Mouse (Mus musculus) NIH3T3 (cell line): ENCODE data around the gene BC024978.
A peak's percentile ranks its signal among the peaks of the same experiment; 100 is the strongest.

Experiments
- DNase-seq: peaks from one replicate; pipeline ENCODE4 v3.0.0-alpha.2; 2012; ENCODE audit warnings: low read depth

The BC024978 gene

DNA sequence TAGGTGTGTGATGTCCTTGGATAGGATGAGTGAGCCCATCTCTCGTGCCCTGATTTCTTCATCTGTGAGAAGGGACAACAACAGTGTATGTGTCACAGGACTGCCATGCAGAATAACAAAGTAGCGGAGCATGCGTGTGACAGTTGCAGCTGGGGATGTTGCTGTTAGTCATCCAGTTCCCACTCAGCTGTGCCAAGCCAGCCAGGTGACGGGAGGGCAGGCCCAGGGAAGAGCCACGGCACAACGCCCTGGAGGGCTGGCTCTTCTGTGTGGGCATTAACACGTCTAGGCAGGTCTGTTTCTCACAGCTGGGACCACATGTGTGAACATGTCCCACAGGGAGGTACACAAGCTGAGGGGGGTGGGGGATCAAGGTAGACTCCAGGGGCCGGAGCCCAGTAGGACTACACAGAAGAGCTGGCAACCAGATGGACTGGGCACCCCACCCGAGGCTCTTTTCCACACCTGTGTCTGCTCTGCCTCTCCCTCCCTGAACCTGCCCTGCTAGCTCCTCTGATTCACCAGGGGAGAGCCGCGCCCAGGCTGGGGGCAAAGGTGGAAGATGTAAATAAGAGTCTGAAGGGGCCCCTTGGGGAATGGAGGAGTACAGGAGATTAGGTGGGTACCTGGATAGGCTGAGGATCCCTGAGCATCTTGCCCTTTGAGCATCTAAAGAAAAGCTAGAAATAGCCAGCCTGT lies 29.4 kb downstream of the BC024978 start:
- DNase-seq: no peak

GRCm38 (mm10) chr7:27227276-27227675 lies 31.7 kb downstream of the BC024978 start:
- DNase-seq: no peak

DNA sequence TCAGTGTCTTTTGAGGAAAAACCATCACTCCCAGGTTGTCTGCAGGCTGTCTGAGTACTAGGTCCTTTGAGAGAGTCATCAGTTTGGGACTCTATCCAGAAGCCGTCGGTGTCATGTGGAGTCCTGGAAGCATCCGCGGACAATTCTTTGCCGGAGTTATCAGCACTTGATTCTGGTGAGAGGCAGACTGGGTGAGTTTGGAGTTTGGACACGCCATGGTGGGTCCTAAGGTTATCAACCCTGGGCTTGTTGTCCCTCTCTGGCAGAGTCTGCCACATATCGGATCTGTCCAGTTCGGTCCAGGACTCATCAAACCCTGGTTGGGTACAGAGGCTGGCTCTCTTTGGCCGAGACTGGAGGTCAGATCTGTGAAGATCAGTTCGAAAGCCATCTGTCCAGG lies 32.1 kb downstream of the BC024978 start:
- peak; percentile 50 for DNase-seq

GRCm38 (mm10) chr7:27228281-27228821 lies 32.8 kb downstream of the BC024978 start, which contains the start of gene Itpkc:
Itpkc (minus strand) TSS chr7:27228661.
- DNase-seq: peak; percentile 96

- no peak for DNase-seq
Observed at GRCm38 (mm10) chr7:27228865-27229264, 33.3 kb downstream of the BC024978 start.

GRCm38 (mm10) chr7:27230781-27231180 lies 35.2 kb downstream of the BC024978 start:
- no peak for DNase-seq

GRCm38 (mm10) chr7:27231693-27232331 lies 36.2 kb downstream of the BC024978 start:
- DNase-seq: peak; percentile 88

- DNase-seq: peak; percentile 92
Observed at GRCm38 (mm10) chr7:27232781-27233281, 37.2 kb downstream of the BC024978 start, which contains the start of gene Coq8b. Coq8b (plus strand) TSS chr7:27233023.

DNA sequence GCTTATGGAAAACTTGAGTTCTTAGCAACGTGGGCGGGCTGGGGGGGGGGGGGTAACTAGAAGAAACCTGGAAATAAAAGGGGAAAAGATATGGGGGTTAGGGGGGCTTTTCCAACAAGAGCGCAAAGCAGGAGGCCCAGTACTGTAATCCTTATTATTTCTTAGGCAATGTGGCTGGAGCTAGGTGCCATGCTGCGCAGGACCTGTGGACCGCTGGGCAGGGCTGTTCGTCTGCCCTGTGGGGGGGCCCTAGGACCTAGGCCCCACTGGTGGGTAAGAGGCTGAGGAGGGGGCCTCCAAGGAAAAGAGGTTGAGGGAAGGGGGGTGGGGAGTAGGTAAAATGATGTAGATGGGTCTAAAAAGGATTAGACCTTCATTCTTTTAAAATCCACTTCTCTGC lies 37.7 kb downstream of the BC024978 start:
- DNase-seq: no peak

DNA sequence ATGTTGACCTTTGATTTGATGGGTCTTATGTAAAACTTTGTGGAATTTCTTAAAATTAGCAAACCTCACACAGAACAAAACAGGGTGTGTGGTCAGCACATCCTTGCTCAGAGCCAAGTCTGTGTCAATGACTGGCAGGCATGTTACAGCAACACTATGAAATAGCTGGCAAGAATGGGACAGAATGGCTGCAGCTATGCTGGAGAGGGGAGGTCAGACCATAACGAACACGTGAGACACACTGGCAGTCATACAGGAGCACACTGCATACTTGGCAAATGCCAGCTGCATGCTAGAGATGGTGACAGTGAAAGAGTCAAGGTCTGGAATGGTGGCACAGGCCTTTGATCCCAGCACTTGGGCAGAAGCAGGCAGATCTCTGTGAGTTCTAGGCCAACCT lies 40.1 kb downstream of the BC024978 start:
- DNase-seq: no peak

GRCm38 (mm10) chr7:27237527-27237926 lies 41.9 kb downstream of the BC024978 start:
- DNase-seq: peak; percentile 19

DNA sequence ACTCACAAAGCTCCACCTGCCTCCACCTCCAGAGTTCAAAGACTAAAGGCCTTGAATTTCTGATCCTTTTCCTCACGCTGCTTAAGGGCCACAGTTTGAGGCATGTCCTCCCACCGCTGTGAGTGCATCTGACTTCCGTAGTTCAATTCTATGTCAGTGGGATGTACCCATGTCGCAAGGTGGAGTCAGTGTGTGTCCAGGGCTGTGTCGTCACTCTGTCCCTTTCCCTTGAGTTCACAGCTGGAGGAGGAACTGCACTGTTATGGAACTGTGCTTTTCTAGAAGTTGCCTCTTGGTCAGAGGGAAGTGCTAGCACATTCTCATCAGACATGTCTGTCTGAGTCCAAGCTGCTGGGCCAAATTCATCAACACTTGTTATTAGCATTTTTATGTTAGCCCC lies 43.0 kb downstream of the BC024978 start:
- no peak for DNase-seq

DNA sequence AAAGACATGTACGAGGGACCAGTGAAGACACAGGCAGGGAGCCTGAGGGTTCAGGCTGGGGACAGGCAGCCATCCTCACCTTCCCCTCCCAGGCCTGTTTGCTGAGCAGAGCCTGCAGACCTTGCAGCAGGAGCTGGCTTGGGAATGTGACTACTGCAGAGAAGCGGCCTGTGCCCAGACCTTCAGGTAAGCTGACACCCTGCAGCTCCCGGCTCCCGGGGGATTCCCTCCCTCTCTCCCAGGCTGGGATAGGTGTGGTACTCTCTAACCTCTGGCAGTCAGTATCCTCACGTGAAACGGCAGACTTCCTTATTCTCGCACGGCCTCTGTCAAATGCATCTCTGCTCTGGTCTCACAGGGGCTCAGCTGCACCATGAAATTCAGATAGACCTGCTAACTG lies 47.6 kb downstream of the BC024978 start:
- no peak for DNase-seq

DNA sequence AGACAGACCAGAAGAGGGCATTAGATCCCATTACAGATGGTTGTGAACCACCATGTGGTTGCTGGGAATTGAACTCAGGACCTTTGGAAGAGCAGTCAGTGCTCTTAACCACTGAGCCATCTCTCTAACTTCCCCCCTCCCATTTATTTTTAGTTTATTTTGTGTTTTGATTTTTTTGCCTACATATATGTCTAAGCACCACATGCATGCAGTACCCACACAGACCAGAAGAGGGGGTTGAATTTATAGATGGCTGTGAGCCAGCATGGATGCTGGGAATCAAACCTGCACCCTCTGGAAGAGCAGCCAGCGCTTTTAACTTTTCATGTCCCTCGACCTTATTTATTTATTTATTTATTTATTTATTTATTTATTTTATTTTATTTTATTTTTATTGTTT lies 48.5 kb downstream of the BC024978 start:
- peak; percentile 34 for DNase-seq

GRCm38 (mm10) chr7:27249146-27249545 lies 53.6 kb downstream of the BC024978 start:
- DNase-seq: peak; percentile 53

DNA sequence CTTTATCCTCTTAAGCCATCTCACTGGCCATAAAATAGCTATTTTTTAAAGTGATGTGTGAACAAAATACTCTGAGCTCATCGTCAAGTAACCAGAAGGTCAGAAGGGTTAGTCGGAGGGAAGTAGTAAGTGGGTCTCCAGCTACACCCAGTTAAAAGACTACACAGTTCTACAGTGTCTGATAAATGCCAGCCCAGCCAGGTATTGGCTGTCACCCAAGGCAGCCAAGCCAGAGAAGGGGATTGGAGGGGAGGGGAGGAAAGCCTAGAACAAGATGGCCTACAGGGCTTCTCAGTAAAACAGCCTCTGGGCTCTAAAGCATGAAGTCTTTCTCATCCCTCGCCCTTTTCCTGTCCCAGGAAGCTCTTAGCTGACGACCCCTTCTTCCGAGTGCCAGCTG lies 54.3 kb downstream of the BC024978 start:
- DNase-seq: no peak

- peak; percentile 59 for DNase-seq
Observed at GRCm38 (mm10) chr7:27251946-27252345, 56.4 kb downstream of the BC024978 start.

DNA sequence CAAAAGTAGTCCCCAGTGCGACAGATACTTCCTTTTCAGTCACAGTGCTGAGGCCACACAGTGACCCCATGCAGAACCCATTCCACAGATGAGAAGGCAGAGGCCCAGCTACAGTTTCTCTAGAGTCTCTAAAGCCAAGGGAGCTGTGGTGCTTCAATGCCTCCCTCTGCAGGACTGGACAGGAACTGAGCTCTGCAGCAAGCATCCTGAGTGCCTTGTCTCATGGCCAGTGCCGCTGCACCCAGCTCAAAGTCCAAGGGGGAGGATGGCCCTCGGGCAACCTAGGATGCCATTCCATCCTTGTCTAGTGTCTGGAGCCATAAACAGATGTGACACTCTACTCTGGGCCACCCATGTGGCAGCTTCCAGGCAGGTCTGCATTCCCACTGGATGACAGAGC lies 60.1 kb downstream of the BC024978 start:
- peak; percentile 67 for DNase-seq

DNA sequence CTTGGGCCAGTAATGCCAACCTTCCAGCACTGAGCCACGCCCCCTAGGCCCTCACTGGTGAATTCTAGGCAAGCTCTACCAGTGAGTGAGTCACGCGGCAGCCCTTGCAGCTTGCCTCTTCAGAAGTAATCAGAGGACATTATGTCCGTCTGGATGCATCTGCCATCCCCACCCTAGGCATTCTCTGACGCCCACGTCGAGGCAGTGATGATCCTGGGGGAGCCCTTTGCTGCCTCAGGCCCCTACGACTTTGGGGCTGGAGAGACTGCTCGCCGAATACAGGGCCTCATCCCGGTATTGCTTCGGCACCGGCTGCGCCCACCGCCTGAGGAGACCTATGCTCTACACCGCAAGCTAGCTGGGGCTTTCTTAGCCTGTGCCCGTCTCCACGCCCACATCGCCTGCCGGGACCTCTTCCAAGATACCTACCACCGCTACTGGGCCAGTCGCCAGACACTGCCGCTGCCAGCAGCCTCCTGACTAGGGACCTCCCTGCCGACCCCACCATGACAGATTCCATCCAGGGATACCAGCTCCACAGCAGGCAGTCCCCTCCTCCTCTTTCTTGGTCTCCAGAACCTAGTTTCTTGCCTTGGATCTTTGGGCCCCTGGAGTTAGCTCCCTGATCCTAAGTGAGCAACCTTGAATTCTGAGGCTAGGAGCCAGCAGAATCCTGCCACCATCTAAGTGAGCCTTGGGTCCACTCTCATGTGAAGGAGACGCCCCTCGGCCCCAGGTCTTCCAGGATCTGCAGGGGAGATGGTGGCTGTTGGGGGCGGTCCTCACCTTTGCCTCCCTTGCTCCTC lies 61.7 kb downstream of the BC024978 start:
- DNase-seq: peak; percentile 57

- no peak for DNase-seq
Observed at GRCm38 (mm10) chr7:27257852-27258204, 62.2 kb downstream of the BC024978 start.

DNA sequence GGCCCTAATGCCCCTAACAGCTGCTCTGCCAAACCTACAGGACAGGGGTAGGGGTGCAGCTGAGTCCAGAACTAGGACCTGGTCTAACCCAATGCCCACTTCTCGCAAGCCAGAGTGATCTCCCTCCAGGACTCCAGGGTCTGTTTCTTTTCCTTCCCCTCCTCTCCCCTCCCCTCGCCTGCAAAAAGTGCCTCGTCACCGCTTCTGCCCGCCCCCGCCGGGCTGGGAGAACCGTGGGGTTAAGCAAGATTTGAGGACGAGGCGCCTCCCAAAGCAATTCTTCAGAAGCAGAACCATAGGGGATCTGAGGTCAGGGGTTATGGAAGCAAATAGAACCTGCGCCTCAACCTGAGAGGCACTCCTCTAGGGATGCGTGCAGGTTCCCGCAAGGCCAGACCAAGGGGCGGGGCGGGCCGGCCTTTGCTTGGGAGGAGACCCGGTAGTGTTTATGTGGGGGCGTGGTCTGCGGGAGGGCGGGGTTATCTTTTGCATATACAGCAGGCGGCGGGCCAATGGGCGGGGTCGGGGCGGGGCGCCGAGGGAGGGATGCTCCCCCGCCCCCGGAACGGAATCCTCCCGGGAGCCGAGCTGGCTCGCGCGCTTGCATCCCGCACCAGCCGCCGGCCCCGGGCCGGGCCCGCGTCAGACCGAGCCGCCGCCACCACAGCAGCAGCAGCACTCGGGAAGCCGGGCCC lies 62.8 kb downstream of the BC024978 start, which contains the start of gene Numbl:
Numbl (plus strand) TSS at position 229 of the 695 bp plus-strand sequence.
- peak; percentile 99 for DNase-seq

GRCm38 (mm10) chr7:27259271-27259721 lies 63.7 kb downstream of the BC024978 start:
- DNase-seq: peak; percentile 52
